Mouse (Mus musculus): ENCODE measurements around the gene Cit.

- TF ChIP-seq CTCF (IDR thresholded peaks at IDR 0.05; ENCODE audit: control insufficient read depth, insufficient read depth, insufficient replicate concordance, low read depth, low read length), result no peak
- no peak for TF ChIP-seq POLR2A (IDR thresholded peaks at IDR 0.05; ENCODE audit: control insufficient read depth, low read depth, low read length)
These were observed 92.5 kb downstream of the Cit start for GRCm38 (mm10) chr5:115937566-115937965.

All from testis, adult 2 months (tissue).